Mouse (Mus musculus): Measurements from ENCODE around the gene Mrps33.

- TF ChIP-seq CTCF (IDR thresholded peaks at IDR 0.05; ENCODE audit: extremely low read depth, insufficient read depth, low read length) (no peak), POLR2A (IDR thresholded peaks at IDR 0.05; ENCODE audit: extremely low read depth, insufficient read depth, low read length) (no peak)
These were observed 33.0 kb upstream of the Mrps33 start for GRCm38 (mm10) chr6:39843698-39844342.
